Mouse (Mus musculus): ENCODE measurements around the gene Gdpgp1. TPM values are rescaled to one million over a fixed set of nuclear protein-coding genes. Genes with fewer than 3 reads are reported as not detected.

Gene Gdpgp1
- polyA plus RNA-seq, 1 experiment from 2014 or later = 4.0 TPM

DNA sequence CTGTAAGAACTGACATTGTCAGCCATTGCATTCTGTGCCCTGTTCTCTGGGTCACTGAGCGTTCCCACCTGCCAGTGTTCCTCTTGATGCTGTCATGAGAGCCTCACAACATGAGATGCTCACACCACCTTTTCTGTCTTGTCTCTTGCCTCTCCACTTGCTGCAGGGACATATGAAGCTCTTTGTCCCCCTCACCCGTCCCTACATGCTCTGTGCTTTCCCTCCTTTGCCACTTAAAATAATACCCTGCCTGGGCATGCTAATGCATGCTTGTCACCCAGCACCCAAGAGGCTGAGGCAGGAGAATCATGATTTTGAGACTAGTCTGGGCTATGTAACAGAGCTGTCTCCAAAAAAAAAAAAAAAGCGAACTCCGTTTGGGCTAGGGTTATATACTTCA, 21.7 kb upstream of the Gdpgp1 start:
- Histone ChIP-seq H3K27ac (ENCODE audit: low read length) (0 out of 2 replicates have a peak overlapping the region, but pooled peaks have one; percentile 6), H3K36me3 (ENCODE audit: control insufficient read depth, insufficient read depth, low read length) (peaks cover 5% of the 10 kb centered on the region; the same call in 1 of the 2 replicates), H3K27me3 (ENCODE audit: control insufficient read depth, insufficient read depth, low read length) (no peaks in the 10 kb centered on the region), H3K9me3 (replicated peaks; ENCODE audit: control insufficient read depth, low read length) (no peaks in the 10 kb centered on the region), H3K4me3 (replicated peaks; ENCODE audit: low read length) (no peak overlapping the region), H3K4me2 (ENCODE audit: low read depth, low read length) (no peak overlapping the region), H3K4me1 (ENCODE audit: control insufficient read depth, insufficient read depth, low read length) (peaks cover 46% of the 10 kb centered on the region), H3K9ac (ENCODE audit: low read length) (0 out of 2 replicates have a peak overlapping the region, but pooled peaks have one; percentile 13)
- WGBS = 87% methylated on average over 4 of the region's 4 CpGs
- no peak for ATAC-seq (ENCODE audit: insufficient read depth, low FRiP score)

DNA sequence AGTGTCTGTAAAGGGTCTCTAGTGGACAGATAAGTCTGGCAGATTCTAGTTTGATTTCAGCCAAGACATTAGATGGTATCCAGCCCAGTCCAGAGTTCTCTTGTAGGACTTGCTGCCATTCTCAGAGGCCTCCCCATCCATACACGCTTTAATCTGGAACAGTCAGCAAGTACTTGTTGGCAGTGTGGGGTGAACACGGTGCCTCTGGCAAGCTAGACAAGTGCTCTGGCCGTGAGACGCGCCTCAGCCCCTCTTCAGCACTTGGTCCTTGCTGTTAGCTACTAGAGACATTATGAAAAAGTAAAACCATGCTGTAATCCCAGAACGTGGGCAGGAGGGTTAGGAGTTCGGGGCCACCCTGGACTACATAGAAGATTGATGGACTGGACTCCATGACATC, 19.1 kb upstream of the Gdpgp1 start:
- Histone ChIP-seq H3K9ac (ENCODE audit: low read length) (no peak overlapping the region), H3K9me3 (replicated peaks; ENCODE audit: control insufficient read depth, low read length) (no peaks in the 10 kb centered on the region), H3K4me3 (replicated peaks; ENCODE audit: low read length) (no peak overlapping the region), H3K36me3 (ENCODE audit: control insufficient read depth, insufficient read depth, low read length) (peaks cover 11% of the 10 kb centered on the region), H3K4me1 (ENCODE audit: control insufficient read depth, insufficient read depth, low read length) (peaks cover 20% of the 10 kb centered on the region), H3K27me3 (ENCODE audit: control insufficient read depth, insufficient read depth, low read length) (no peaks in the 10 kb centered on the region), H3K27ac (ENCODE audit: low read length) (no peak overlapping the region), H3K4me2 (ENCODE audit: low read depth, low read length) (no peak overlapping the region)
- no peak for ATAC-seq (ENCODE audit: insufficient read depth, low FRiP score)
- 92% methylated on average over 7 of the region's 7 CpGs for WGBS

GRCm38 (mm10) chr7:80214459-80214858, 18.2 kb upstream of the Gdpgp1 start:
- no peak overlapping the region for H3K27ac ChIP-seq (ENCODE audit: low read length)
- no peak for ATAC-seq (ENCODE audit: insufficient read depth, low FRiP score)
- peaks cover 12% of the 10 kb centered on the region for H3K36me3 ChIP-seq (ENCODE audit: control insufficient read depth, insufficient read depth, low read length)
- WGBS = 81% methylated on average over 8 of the region's 8 CpGs
- H3K9ac ChIP-seq (ENCODE audit: low read length) = no peak overlapping the region
- H3K9me3 ChIP-seq (replicated peaks; ENCODE audit: control insufficient read depth, low read length) = no peaks in the 10 kb centered on the region
- peaks cover 11% of the 10 kb centered on the region for H3K4me1 ChIP-seq (ENCODE audit: control insufficient read depth, insufficient read depth, low read length)
- no peaks in the 10 kb centered on the region for H3K27me3 ChIP-seq (ENCODE audit: control insufficient read depth, insufficient read depth, low read length)
- H3K4me2 ChIP-seq (ENCODE audit: low read depth, low read length) = no peak overlapping the region
- no peak overlapping the region for H3K4me3 ChIP-seq (replicated peaks; ENCODE audit: low read length)

GRCm38 (mm10) chr7:80215398-80215797, 17.3 kb upstream of the Gdpgp1 start:
- peak; percentile 54; the same call in 1 of the 2 replicates for ATAC-seq (ENCODE audit: insufficient read depth, low FRiP score)
- 26% methylated on average over 4 of the region's 4 CpGs for WGBS
- H3K4me3 ChIP-seq (replicated peaks; ENCODE audit: low read length) = no peak overlapping the region
- no peaks in the 10 kb centered on the region for H3K9me3 ChIP-seq (replicated peaks; ENCODE audit: control insufficient read depth, low read length)
- H3K27ac ChIP-seq (ENCODE audit: low read length) = no peak overlapping the region
- H3K36me3 ChIP-seq (ENCODE audit: control insufficient read depth, insufficient read depth, low read length) = peaks cover 21% of the 10 kb centered on the region
- no peaks in the 10 kb centered on the region for H3K27me3 ChIP-seq (ENCODE audit: control insufficient read depth, insufficient read depth, low read length)
- H3K4me1 ChIP-seq (ENCODE audit: control insufficient read depth, insufficient read depth, low read length) = peaks cover 4% of the 10 kb centered on the region; the same call in 1 of the 2 replicates
- H3K4me2 ChIP-seq (ENCODE audit: low read depth, low read length) = no peak overlapping the region
- H3K9ac ChIP-seq (ENCODE audit: low read length) = peak overlapping the region; percentile 53

DNA sequence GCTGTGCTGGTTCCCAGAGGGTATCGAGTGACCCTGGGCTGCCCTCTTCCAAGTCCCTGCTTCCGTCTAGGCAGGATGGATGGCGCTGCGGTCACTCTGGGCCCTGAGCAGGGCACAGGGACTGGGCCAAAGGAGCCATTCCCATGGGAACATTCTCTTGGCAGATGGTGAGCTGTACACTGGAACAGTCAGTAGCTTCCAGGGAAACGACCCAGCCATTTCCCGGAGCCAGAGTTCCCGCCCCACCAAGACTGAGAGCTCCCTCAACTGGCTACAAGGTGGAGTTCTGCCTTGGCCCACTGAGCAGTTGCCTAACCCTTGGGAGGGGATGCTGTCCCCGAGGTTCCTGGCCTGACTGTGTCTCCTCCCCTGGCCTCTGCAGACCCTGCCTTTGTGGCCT, 16.1 kb upstream of the Gdpgp1 start:
- Histone ChIP-seq H3K27me3 (ENCODE audit: control insufficient read depth, insufficient read depth, low read length) (no peaks in the 10 kb centered on the region), H3K4me1 (ENCODE audit: control insufficient read depth, insufficient read depth, low read length) (no peaks in the 10 kb centered on the region), H3K9me3 (replicated peaks; ENCODE audit: control insufficient read depth, low read length) (no peaks in the 10 kb centered on the region), H3K4me2 (ENCODE audit: low read depth, low read length) (no peak overlapping the region), H3K4me3 (replicated peaks; ENCODE audit: low read length) (no peak overlapping the region), H3K27ac (ENCODE audit: low read length) (no peak overlapping the region), H3K9ac (ENCODE audit: low read length) (no peak overlapping the region), H3K36me3 (ENCODE audit: control insufficient read depth, insufficient read depth, low read length) (peaks cover 32% of the 10 kb centered on the region)
- 78% methylated on average over 8 of the region's 8 CpGs for WGBS
- ATAC-seq (ENCODE audit: insufficient read depth, low FRiP score) = 0 out of 2 replicates have a peak, but pooled peaks have one; percentile 22

GRCm38 (mm10) chr7:80218666-80219065, 14.0 kb upstream of the Gdpgp1 start:
- Histone ChIP-seq H3K27ac (ENCODE audit: low read length) (no peak overlapping the region), H3K27me3 (ENCODE audit: control insufficient read depth, insufficient read depth, low read length) (no peaks in the 10 kb centered on the region), H3K4me1 (ENCODE audit: control insufficient read depth, insufficient read depth, low read length) (no peaks in the 10 kb centered on the region), H3K4me2 (ENCODE audit: low read depth, low read length) (no peak overlapping the region), H3K9ac (ENCODE audit: low read length) (no peak overlapping the region), H3K36me3 (ENCODE audit: control insufficient read depth, insufficient read depth, low read length) (peaks cover 32% of the 10 kb centered on the region), H3K9me3 (replicated peaks; ENCODE audit: control insufficient read depth, low read length) (no peaks in the 10 kb centered on the region), H3K4me3 (replicated peaks; ENCODE audit: low read length) (no peak overlapping the region)
- no peak for ATAC-seq (ENCODE audit: insufficient read depth, low FRiP score)
- WGBS = 91% methylated on average over 9 of the region's 9 CpGs

- Histone ChIP-seq H3K27ac (ENCODE audit: low read length) (no peak overlapping the region), H3K4me2 (ENCODE audit: low read depth, low read length) (no peak overlapping the region), H3K4me1 (ENCODE audit: control insufficient read depth, insufficient read depth, low read length) (no peaks in the 10 kb centered on the region), H3K9me3 (replicated peaks; ENCODE audit: control insufficient read depth, low read length) (no peaks in the 10 kb centered on the region), H3K4me3 (replicated peaks; ENCODE audit: low read length) (no peak overlapping the region), H3K27me3 (ENCODE audit: control insufficient read depth, insufficient read depth, low read length) (no peaks in the 10 kb centered on the region), H3K9ac (ENCODE audit: low read length) (no peak overlapping the region), H3K36me3 (ENCODE audit: control insufficient read depth, insufficient read depth, low read length) (peaks cover 33% of the 10 kb centered on the region)
- 91% methylated on average over 9 of the region's 9 CpGs for WGBS
- ATAC-seq (ENCODE audit: insufficient read depth, low FRiP score) = no peak
Measured at GRCm38 (mm10) chr7:80220237-80220797, 12.3 kb upstream of the Gdpgp1 start.

GRCm38 (mm10) chr7:80221179-80221750, 11.4 kb upstream of the Gdpgp1 start:
- Histone ChIP-seq H3K9ac (ENCODE audit: low read length) (no peak overlapping the region), H3K36me3 (ENCODE audit: control insufficient read depth, insufficient read depth, low read length) (peaks cover 33% of the 10 kb centered on the region), H3K4me2 (ENCODE audit: low read depth, low read length) (no peak overlapping the region), H3K27ac (ENCODE audit: low read length) (no peak overlapping the region), H3K4me3 (replicated peaks; ENCODE audit: low read length) (no peak overlapping the region), H3K9me3 (replicated peaks; ENCODE audit: control insufficient read depth, low read length) (no peaks in the 10 kb centered on the region), H3K27me3 (ENCODE audit: control insufficient read depth, insufficient read depth, low read length) (no peaks in the 10 kb centered on the region), H3K4me1 (ENCODE audit: control insufficient read depth, insufficient read depth, low read length) (no peaks in the 10 kb centered on the region)
- ATAC-seq (ENCODE audit: insufficient read depth, low FRiP score) = no peak
- WGBS = 85% methylated on average over 4 of the region's 4 CpGs

GRCm38 (mm10) chr7:80227065-80227464, 5.6 kb upstream of the Gdpgp1 start:
- 92% methylated on average over 4 of the region's 4 CpGs for WGBS
- H3K4me2 ChIP-seq (ENCODE audit: low read depth, low read length) = no peak overlapping the region
- H3K9me3 ChIP-seq (replicated peaks; ENCODE audit: control insufficient read depth, low read length) = no peaks in the 10 kb centered on the region
- 0 out of 2 replicates have a peak, but pooled peaks cover 4% of the 10 kb centered on the region for H3K36me3 ChIP-seq (ENCODE audit: control insufficient read depth, insufficient read depth, low read length)
- no peak for ATAC-seq (ENCODE audit: insufficient read depth, low FRiP score)
- H3K27me3 ChIP-seq (ENCODE audit: control insufficient read depth, insufficient read depth, low read length) = no peaks in the 10 kb centered on the region
- no peaks in the 10 kb centered on the region for H3K4me1 ChIP-seq (ENCODE audit: control insufficient read depth, insufficient read depth, low read length)
- peak overlapping the region; percentile 34; the same call in 1 of the 2 replicates for H3K27ac ChIP-seq (ENCODE audit: low read length)
- no peak overlapping the region for H3K4me3 ChIP-seq (replicated peaks; ENCODE audit: low read length)
- H3K9ac ChIP-seq (ENCODE audit: low read length) = no peak overlapping the region

Measured in stomach, embryonic 16.5 days (tissue).